Mouse (Mus musculus): ENCODE data around the gene Cavin3. TPM values are rescaled to one million over a fixed set of nuclear protein-coding genes. Genes with fewer than 3 reads are reported as not detected.
"Not testable (repeated sequence)": the region's sequence is repeated elsewhere in the genome, so short reads cannot be mapped to it uniquely, and the experiment has no call there.

Cavin3 gene
- polyA plus RNA-seq, 1 experiment from 2014 or later = 24.2 TPM

DNA sequence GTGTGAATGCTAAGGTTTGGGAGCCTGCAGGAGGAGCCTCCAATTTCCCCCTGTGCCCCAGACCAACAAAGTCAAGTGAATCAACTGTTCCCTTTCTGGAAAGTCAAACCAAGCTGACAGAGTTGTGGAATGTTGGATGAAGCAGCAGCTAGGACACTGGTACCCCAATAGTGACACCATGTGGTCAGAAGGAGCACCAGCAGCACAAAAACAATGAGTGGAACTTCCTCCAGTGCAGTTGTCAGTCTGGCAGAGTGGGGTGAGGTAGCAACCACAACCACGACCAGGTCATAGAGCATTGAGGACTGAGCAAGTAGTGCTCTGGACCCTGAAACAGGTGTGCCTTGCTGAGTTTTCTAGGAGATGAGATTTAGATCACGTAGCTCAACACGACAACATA is 4.3 kb downstream of the Cavin3 start:
- no peak for ATAC-seq (replicated peaks)
- Histone ChIP-seq H3K9me3 (no peaks in the 10 kb centered on the region), H3K36me3 (no peaks in the 10 kb centered on the region), H3K4me2 (replicated peaks) (no peak overlapping the region), H3K27ac (replicated peaks) (no peak overlapping the region), H3K9ac (replicated peaks) (no peak overlapping the region), H3K27me3 (no peaks in the 10 kb centered on the region), H3K4me3 (no peak overlapping the region), H3K4me1 (peaks cover 20% of the 10 kb centered on the region)
- WGBS = 67% methylated on average over 3 of the region's 3 CpGs

DNA sequence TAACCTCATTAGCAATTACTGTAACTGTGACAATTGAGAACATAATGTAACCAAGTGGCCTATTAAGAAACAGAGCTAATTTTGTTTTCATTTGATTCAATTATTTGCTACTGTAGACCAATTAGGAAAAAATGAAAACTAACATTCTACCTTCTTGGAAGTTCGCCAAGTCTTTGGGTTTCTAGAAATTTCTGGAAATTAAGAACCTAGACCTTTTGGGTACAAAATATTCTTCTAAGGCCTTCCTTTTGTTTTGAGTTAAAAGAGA is 4.7 kb downstream of the Cavin3 start:
- no peaks in the 10 kb centered on the region for H3K9me3 ChIP-seq
- H3K9ac ChIP-seq (replicated peaks) = no peak overlapping the region
- peaks cover 17% of the 10 kb centered on the region for H3K4me1 ChIP-seq
- no peak overlapping the region for H3K4me2 ChIP-seq (replicated peaks)
- H3K36me3 ChIP-seq = no peaks in the 10 kb centered on the region
- no peak overlapping the region for H3K4me3 ChIP-seq
- WGBS = 95% methylated on average over 1 of the region's 1 CpGs
- H3K27me3 ChIP-seq = no peaks in the 10 kb centered on the region
- H3K27ac ChIP-seq (replicated peaks) = no peak overlapping the region
- ATAC-seq (replicated peaks) = no peak

DNA sequence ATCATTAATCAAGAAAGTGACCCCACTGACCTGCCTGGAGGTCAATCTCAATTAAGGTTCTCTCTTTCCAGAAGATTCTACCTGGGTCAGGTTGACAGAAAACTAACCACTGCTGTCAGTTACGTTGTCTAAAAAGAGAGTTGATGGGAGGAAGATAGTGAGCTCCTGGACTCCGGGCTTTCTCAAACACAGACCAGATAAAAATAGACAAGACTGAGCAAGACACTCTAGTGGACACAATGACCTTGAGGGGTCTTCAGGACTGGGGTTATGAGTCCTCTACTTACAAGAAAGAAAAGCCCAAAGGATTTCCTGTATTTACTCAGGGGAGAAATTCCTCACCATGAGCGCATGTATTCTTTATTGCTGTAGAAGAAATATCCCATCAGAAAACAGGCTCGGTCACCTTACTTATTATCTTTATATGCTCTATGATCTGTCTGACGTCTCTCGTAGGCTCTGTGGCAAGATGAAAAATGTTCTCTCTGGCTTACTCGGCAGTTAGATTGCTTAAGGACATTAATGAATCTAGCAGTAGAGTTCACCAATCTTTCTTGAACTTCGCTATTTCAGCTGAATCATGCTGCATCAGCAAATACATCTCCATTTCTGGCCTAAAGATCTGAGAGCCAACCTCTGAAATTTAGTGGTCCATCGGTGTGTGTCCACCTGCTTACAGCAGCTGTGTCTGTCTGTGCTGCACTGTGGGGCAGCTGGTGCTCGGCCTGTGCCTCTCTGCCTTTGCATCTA is 5.2 kb downstream of the Cavin3 start:
- Histone ChIP-seq H3K4me3 (no peak overlapping the region), H3K27me3 (no peaks in the 10 kb centered on the region), H3K9ac (replicated peaks) (no peak overlapping the region), H3K9me3 (no peaks in the 10 kb centered on the region), H3K27ac (replicated peaks) (no peak overlapping the region), H3K4me1 (peaks cover 12% of the 10 kb centered on the region), H3K4me2 (replicated peaks) (no peak overlapping the region), H3K36me3 (no peaks in the 10 kb centered on the region)
- WGBS = 82% methylated on average over 10 of the region's 10 CpGs
- no peak for ATAC-seq (replicated peaks)

DNA sequence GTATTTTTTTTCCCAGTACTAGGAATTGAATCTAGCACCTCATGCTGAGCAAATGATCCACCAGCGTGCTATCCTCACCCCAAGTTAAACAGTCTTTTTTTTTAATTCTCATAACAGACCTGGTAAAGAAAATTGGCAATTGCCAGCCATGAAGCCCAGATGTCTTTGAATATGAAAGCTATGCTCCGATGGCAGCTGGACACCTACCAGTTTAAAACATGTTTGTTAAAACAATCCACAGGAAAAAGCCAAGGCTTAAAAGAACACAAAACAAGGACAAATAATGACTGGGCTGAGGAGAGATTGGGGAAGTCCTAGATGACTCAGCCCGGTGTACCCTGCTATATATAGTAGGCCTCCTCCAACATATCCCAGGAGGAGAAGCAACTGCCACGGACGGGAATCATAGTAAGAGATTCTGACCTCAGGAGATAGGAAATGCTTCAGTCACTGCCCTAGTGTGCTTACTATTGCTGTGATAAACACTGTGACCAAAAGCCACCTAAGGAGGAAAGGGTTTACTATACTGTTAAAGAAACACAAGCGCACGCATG is 6.6 kb downstream of the Cavin3 start:
- Histone ChIP-seq H3K36me3 (no peaks in the 10 kb centered on the region), H3K27me3 (no peaks in the 10 kb centered on the region), H3K9me3 (no peaks in the 10 kb centered on the region), H3K4me1 (no peaks in the 10 kb centered on the region), H3K27ac (replicated peaks) (no peak overlapping the region), H3K9ac (replicated peaks) (no peak overlapping the region), H3K4me3 (no peak overlapping the region), H3K4me2 (replicated peaks) (no peak overlapping the region)
- 87% methylated on average over 7 of the region's 7 CpGs for WGBS
- ATAC-seq (replicated peaks) = no peak

DNA sequence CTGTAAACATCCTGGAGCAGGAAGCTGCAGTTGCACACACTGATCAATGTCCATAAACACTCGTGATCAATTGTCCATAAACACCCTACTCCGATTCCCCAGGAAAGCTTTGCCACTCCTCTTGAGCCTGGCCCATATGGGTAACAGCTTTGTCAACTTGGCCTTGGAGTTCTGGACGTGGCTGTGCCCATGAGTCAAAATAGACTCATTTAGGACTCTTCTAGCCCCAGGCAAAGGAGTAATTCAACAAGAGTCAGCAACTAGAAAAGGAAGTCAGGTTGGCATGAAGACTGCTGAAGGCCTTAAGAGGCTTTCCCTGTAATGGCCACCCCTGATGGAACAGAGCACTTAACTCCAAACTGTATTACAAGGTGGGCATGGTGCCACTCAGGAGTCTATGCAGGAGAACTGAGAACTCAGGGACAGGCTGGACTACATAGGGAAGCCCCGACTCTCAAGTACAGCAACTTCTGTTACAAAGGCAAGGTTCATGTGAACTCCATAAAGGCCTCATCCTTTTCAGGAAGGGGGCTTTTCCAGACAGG is 7.3 kb downstream of the Cavin3 start:
- ATAC-seq (replicated peaks) = no peak
- Histone ChIP-seq H3K27ac (replicated peaks) (no peak overlapping the region), H3K4me2 (replicated peaks) (no peak overlapping the region), H3K27me3 (no peaks in the 10 kb centered on the region), H3K4me3 (no peak overlapping the region), H3K4me1 (no peaks in the 10 kb centered on the region), H3K36me3 (no peaks in the 10 kb centered on the region), H3K9me3 (no peaks in the 10 kb centered on the region), H3K9ac (replicated peaks) (no peak overlapping the region)
- WGBS = 76% methylated on average over 4 of the region's 4 CpGs

DNA sequence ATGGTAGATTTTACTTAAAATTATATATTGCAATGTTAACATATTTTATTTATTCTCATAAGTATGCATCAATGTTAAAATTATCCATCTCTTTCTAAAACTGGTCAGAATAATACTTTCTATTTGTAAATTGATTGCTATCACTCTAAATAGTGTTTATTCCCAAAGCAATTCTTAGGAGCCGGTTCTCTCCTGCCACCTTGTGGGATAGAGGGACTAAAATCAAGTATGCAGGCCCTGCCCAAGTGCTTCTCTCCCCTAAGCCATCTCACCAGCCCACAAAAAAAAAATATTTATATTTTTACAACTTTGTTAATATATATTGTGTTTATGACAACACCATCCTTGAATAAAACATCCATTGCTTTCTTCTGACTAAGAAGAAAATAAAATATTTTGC is 9.5 kb downstream of the Cavin3 start:
- H3K9ac ChIP-seq (replicated peaks) = no peak overlapping the region
- no peaks in the 10 kb centered on the region for H3K4me1 ChIP-seq
- 58% methylated on average over 1 of the region's 1 CpGs for WGBS
- H3K9me3 ChIP-seq = no peaks in the 10 kb centered on the region
- no peak for ATAC-seq (replicated peaks)
- H3K36me3 ChIP-seq = no peaks in the 10 kb centered on the region
- no peaks in the 10 kb centered on the region for H3K27me3 ChIP-seq
- no peak overlapping the region for H3K27ac ChIP-seq (replicated peaks)
- no peak overlapping the region for H3K4me3 ChIP-seq
- no peak overlapping the region for H3K4me2 ChIP-seq (replicated peaks)

DNA sequence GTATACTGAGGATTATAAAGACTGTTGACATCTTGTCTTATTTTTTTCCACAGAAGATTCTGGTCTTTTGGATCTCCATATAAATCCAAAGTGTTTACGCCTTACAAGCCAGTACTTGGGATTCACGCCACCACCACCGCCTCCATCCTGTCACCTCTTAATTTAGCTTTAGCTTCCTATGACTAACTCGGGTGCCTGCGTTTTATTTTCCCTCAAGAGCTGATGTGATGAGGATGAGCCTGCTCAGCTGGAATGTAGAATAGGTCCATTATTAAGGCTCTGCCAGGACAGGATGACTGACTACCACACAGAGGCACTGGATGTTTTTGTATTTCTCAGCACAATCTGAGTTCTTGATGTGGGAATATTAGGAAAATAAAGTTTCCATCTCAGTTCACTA is 16.6 kb downstream of the Cavin3 start:
- 85% methylated on average over 5 of the region's 5 CpGs for WGBS
- not testable (repeated sequence) for H3K4me2 ChIP-seq (replicated peaks); H3K36me3 ChIP-seq; H3K4me1 ChIP-seq; ATAC-seq (replicated peaks); H3K9me3 ChIP-seq; H3K27ac ChIP-seq (replicated peaks); H3K27me3 ChIP-seq; H3K9ac ChIP-seq (replicated peaks); H3K4me3 ChIP-seq

DNA sequence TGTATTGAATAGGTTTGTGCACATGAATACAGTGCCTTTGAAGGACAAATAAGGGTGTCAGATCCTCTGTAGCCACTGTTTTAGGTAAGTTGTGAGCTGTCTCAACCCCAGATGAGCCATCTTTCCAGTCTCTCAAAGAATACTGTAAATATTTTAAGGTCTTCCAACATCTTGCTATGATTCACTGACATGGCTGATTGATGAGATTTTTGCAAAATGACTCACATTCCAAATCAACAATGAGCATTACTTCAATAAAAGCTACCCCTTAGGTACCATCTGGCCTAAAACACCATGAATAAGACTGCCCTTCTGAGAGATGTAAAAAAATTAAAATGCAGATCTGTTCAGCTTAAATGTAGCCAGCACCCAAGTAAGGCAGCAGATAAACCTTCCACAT is 23.6 kb downstream of the Cavin3 start:
- Histone ChIP-seq H3K27me3 (no peaks in the 10 kb centered on the region), H3K9me3 (no peaks in the 10 kb centered on the region), H3K27ac (replicated peaks) (no peak overlapping the region), H3K9ac (replicated peaks) (no peak overlapping the region), H3K36me3 (no peaks in the 10 kb centered on the region), H3K4me3 (no peak overlapping the region), H3K4me1 (no peaks in the 10 kb centered on the region), H3K4me2 (replicated peaks) (no peak overlapping the region)
- ATAC-seq (replicated peaks) = no peak

DNA sequence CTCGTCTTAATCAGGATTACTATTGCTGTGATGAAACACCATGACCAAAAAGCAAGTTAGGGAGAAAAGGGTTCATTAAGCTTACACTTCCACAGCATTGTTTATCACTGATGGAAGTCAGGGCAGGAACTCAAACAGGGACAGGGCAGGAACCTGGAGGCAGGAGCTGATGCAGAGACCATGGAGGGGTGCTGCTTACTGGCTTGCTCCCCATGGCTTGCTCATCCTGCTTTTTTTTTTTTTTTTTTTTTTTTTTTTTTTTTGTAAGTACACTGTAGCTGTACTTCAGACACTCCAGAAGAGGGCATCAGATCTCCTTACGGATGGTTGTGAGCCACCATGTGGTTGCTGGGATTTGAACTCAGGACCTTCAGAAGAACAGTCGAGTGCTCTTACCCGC is 28.8 kb downstream of the Cavin3 start:
- WGBS = 89% methylated on average over 4 of the region's 4 CpGs
- H3K4me1 ChIP-seq; H3K36me3 ChIP-seq; H3K4me3 ChIP-seq; H3K9me3 ChIP-seq; H3K27me3 ChIP-seq; H3K4me2 ChIP-seq (replicated peaks); H3K9ac ChIP-seq (replicated peaks); ATAC-seq (replicated peaks); H3K27ac ChIP-seq (replicated peaks): not testable (repeated sequence)

DNA sequence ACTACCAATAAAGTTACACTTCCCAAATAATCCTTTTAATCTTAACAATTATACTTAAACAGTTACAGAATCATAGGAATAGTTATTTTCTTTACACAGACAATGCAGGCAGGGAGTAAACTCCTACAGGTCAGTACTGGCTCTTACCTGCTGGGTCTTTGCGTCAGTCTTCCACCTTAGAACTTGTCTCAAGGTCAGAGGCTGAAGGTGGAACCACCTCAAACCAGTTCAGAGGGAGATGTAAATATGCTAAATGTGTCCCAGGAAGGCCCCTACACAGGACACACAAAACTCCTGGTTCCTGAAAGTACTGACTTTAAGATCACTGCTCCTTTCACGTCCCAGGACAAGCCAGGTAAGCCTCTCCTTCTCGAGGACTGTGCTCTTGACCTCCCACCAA is 37.0 kb downstream of the Cavin3 start:
- H3K27me3 ChIP-seq = no peaks in the 10 kb centered on the region
- H3K27ac ChIP-seq (replicated peaks) = no peak overlapping the region
- no peaks in the 10 kb centered on the region for H3K36me3 ChIP-seq
- no peaks in the 10 kb centered on the region for H3K4me1 ChIP-seq
- no peak for ATAC-seq (replicated peaks)
- 66% methylated on average over 3 of the region's 3 CpGs for WGBS
- no peaks in the 10 kb centered on the region for H3K9me3 ChIP-seq
- no peak overlapping the region for H3K4me3 ChIP-seq
- no peak overlapping the region for H3K9ac ChIP-seq (replicated peaks)
- no peak overlapping the region for H3K4me2 ChIP-seq (replicated peaks)

DNA sequence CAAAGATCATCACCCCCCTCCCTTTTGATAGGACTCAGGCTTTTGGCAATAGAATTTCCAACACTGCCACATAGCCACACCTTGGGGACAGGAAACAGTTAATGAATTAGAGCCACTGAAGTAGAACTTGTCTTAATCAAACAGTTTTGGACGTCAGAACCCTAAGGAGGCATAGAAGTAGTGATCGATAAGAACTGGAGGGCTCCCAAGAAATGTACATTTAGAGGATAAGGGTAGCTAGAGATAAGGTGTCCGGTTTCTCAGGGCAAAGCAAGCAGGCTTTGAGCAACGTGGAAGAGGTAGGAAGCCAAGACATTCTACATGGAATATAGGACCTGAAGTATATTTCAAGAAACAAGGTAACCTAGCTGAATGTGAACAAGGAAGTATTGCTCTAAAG is 40.7 kb downstream of the Cavin3 start:
- Histone ChIP-seq H3K27me3 (no peaks in the 10 kb centered on the region), H3K9ac (replicated peaks) (no peak overlapping the region), H3K9me3 (no peaks in the 10 kb centered on the region), H3K36me3 (no peaks in the 10 kb centered on the region), H3K4me2 (replicated peaks) (no peak overlapping the region), H3K27ac (replicated peaks) (no peak overlapping the region), H3K4me1 (no peaks in the 10 kb centered on the region), H3K4me3 (no peak overlapping the region)
- WGBS = 67% methylated on average over 4 of the region's 4 CpGs
- no peak for ATAC-seq (replicated peaks)

DNA sequence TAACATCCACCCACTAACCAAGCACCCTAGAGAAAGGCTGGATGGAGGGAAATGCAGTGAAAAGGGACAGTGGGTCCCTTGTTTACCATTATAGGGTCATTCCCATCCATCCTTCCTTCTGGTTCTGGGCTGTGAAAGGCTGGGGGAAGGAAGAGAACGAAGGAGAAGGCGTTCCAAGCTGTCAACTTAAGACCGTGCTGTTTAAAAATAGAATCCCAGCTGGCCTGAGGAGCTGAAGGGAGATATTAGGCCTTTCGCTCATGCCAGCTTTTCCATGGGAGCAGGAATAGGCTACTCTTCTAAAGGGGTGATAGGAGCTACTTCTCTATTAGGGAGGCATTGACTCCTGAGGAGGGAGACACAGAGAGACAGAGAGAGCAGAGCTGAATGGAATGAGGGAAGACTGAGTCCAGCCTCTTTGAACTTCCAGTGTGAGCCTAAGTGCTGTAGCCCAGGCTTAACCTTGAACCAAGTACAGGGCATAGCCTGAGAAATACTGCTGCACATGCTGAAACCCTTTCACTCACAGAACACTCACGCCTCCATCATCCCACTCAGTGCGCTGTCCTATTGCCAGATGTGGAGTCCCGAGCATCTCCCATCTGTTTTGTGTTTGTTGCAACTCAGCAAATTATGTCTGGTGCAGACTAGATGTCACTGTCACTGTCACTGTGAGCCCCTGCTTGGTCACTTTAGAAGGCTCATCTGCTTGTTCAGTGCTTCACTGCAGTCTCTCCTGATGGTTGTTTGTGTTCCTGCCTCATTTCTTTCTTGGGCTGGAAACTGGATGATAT is 43.9 kb downstream of the Cavin3 start:
- H3K27ac ChIP-seq (replicated peaks) = no peak overlapping the region
- no peak for ATAC-seq (replicated peaks)
- H3K4me1 ChIP-seq = no peaks in the 10 kb centered on the region
- no peak overlapping the region for H3K9ac ChIP-seq (replicated peaks)
- H3K4me2 ChIP-seq (replicated peaks) = no peak overlapping the region
- no peaks in the 10 kb centered on the region for H3K9me3 ChIP-seq
- H3K27me3 ChIP-seq = no peaks in the 10 kb centered on the region
- no peaks in the 10 kb centered on the region for H3K36me3 ChIP-seq
- WGBS = 84% methylated on average over 7 of the region's 7 CpGs
- H3K4me3 ChIP-seq = no peak overlapping the region

Measured in forebrain, embryonic 15.5 days (tissue).